Mouse (Mus musculus) bone marrow, adult 2 months (tissue): ENCODE measurements around the gene Kalrn.

ENCODE experiments used
- CTCF ChIP-seq: fragments of 200-500 bp; IDR thresholded peaks from 2 replicates; pipeline ENCODE4 v1.5.1; 2011; ENCODE audit warnings: low read length, control low read depth; ENCODE audit not compliant: control insufficient read depth, insufficient read depth
- POLR2A ChIP-seq: fragments of 200-500 bp; IDR thresholded peaks from 2 replicates; pipeline ENCODE4 v1.6.1; 2011; ENCODE audit warnings: low read depth, mild to moderate bottlenecking, control low read depth, low read length, borderline replicate concordance; ENCODE audit not compliant: control insufficient read depth

GRCm38 (mm10) chr16:33944772-33945171, 628.6 kb downstream of the Kalrn start:
- TF ChIP-seq CTCF (no peak), POLR2A (no peak)
